Mouse (Mus musculus): ENCODE data around the gene Fgfr2.

- no peak for TF ChIP-seq CTCF (IDR thresholded peaks at IDR 0.05; ENCODE audit: control insufficient read depth, insufficient read depth, insufficient read length)
- no peak for TF ChIP-seq USF1 (IDR thresholded peaks at IDR 0.05; ENCODE audit: low read depth)
- TF ChIP-seq MYOG (IDR thresholded peaks at IDR 0.05; ENCODE audit: control insufficient read depth, extremely low read depth, insufficient read length) = no peak
- TF ChIP-seq MYOD1 (IDR thresholded peaks at IDR 0.05; ENCODE audit: control insufficient read depth, insufficient read length, low read depth) = no peak
These were observed 724.7 kb downstream of the Fgfr2 start for GRCm38 (mm10) chr7:132398487-132398886.
